Mouse (Mus musculus) liver, adult (tissue): ENCODE data around the gene Zbtb12.
A peak's percentile ranks its signal among the peaks of the same experiment; 100 is the strongest.

Source experiments
- GATA4 ChIP-seq: IDR thresholded peaks from 2 replicates; pipeline ENCODE4 v1.6.1; 2014; ENCODE audit warnings: mild to moderate bottlenecking, low read length; ENCODE audit not compliant: insufficient replicate concordance

Gene Zbtb12

GRCm38 (mm10) chr17:34879336-34879879, at the start of gene Zbtb12:
Zbtb12 (plus strand) TSS chr17:34879483.
- TF ChIP-seq GATA4: no peak

GRCm38 (mm10) chr17:34836155-34836855, 43.0 kb upstream of the Zbtb12 start:
- TF ChIP-seq GATA4: no peak

GRCm38 (mm10) chr17:34836856-34837221, 42.4 kb upstream of the Zbtb12 start, which contains the start of the genes Stk19 and Dxo:
Stk19 (minus strand) TSS chr17:34836945.
Dxo (plus strand) TSS chr17:34837019.
- no peak for TF ChIP-seq GATA4

GRCm38 (mm10) chr17:34837464-34838324, 41.6 kb upstream of the Zbtb12 start:
- TF ChIP-seq GATA4: no peak

GRCm38 (mm10) chr17:34838785-34839184, 40.5 kb upstream of the Zbtb12 start:
- no peak for TF ChIP-seq GATA4

GRCm38 (mm10) chr17:34840736-34841307, 38.5 kb upstream of the Zbtb12 start:
- no peak for TF ChIP-seq GATA4

GRCm38 (mm10) chr17:34844884-34845283, 34.4 kb upstream of the Zbtb12 start:
- no peak for TF ChIP-seq GATA4

GRCm38 (mm10) chr17:34847192-34847591, 32.1 kb upstream of the Zbtb12 start:
- TF ChIP-seq GATA4: no peak

- TF ChIP-seq GATA4: no peak
Observed at GRCm38 (mm10) chr17:34847615-34848014, 31.7 kb upstream of the Zbtb12 start.

GRCm38 (mm10) chr17:34849722-34850516, 29.4 kb upstream of the Zbtb12 start, which contains the start of the genes Skiv2l and Nelfe:
Skiv2l (minus strand) TSS chr17:34850210.
Nelfe (plus strand) TSS chr17:34850391.
- TF ChIP-seq GATA4: peak; percentile 19; the same call in 1 of the 2 replicates

GRCm38 (mm10) chr17:34850517-34851125, 28.7 kb upstream of the Zbtb12 start:
- TF ChIP-seq GATA4: no peak

- no peak for TF ChIP-seq GATA4
Observed at GRCm38 (mm10) chr17:34853511-34853910, 25.8 kb upstream of the Zbtb12 start.

GRCm38 (mm10) chr17:34854761-34855160, 24.5 kb upstream of the Zbtb12 start:
- TF ChIP-seq GATA4: no peak

- TF ChIP-seq GATA4: no peak
Observed at GRCm38 (mm10) chr17:34855825-34856224, 23.5 kb upstream of the Zbtb12 start.

- TF ChIP-seq GATA4: no peak
Observed at GRCm38 (mm10) chr17:34858670-34859069, 20.6 kb upstream of the Zbtb12 start.

- no peak for TF ChIP-seq GATA4
Observed at GRCm38 (mm10) chr17:34860514-34860913, 18.8 kb upstream of the Zbtb12 start.
